Mouse (Mus musculus) telencephalon, adult 2 months (tissue): ENCODE measurements around the gene Spats2l.
A peak's percentile ranks its signal among the peaks of the same experiment; 100 is the strongest.

ENCODE experiments used
- DNase-seq: peaks from one replicate; pipeline ENCODE4 v3.0.0-alpha.2; 2011; ENCODE audit warnings: low read depth, low spot score

The Spats2l gene

GRCm38 (mm10) chr1:57969327-57970271 lies 195.6 kb downstream of the Spats2l start:
- peak; percentile 70 for DNase-seq

- no peak for DNase-seq
Observed at GRCm38 (mm10) chr1:57971588-57971987, 197.6 kb downstream of the Spats2l start.

- no peak for DNase-seq
Observed at GRCm38 (mm10) chr1:57976860-57977259, 202.9 kb downstream of the Spats2l start.

GRCm38 (mm10) chr1:57989052-57989600 lies 215.2 kb downstream of the Spats2l start:
- DNase-seq, result no peak

GRCm38 (mm10) chr1:57991277-57991676 lies 217.3 kb downstream of the Spats2l start:
- no peak for DNase-seq

- DNase-seq, result peak; percentile 87
Observed at GRCm38 (mm10) chr1:57995432-57996132, 221.6 kb downstream of the Spats2l start, which contains the start of gene Sgo2a. TSS of gene Sgo2a (plus strand) at chr1:57995971.

- DNase-seq, result no peak
Observed at GRCm38 (mm10) chr1:57996133-57996615, 222.2 kb downstream of the Spats2l start.
